Mouse (Mus musculus): ENCODE measurements around the gene Cryz. TPM values are rescaled to one million over a fixed set of nuclear protein-coding genes. Genes with fewer than 3 reads are reported as not detected.
"Not testable (repeated sequence)": the region's sequence is repeated elsewhere in the genome, so short reads cannot be mapped to it uniquely, and the experiment has no call there.

Gene Cryz
- polyA plus RNA-seq, 1 experiment from 2014 or later, result 13.6 TPM

GRCm38 (mm10) chr3:154615304-154615703, 18.8 kb downstream of the Cryz start:
- H3K36me3 ChIP-seq, result peaks cover 3% of the 10 kb centered on the region; the same call in 1 of the 2 replicates
- H3K4me3 ChIP-seq, result no peak overlapping the region
- no peak overlapping the region for H3K27ac ChIP-seq
- WGBS, result 93% methylated on average over 7 of the region's 7 CpGs
- no peaks in the 10 kb centered on the region for H3K9me3 ChIP-seq
- no peak overlapping the region for H3K4me2 ChIP-seq (replicated peaks)
- no peaks in the 10 kb centered on the region for H3K27me3 ChIP-seq (replicated peaks)
- no peaks in the 10 kb centered on the region for H3K4me1 ChIP-seq
- no peak for ATAC-seq (ENCODE audit: low FRiP score, low read depth)
- H3K9ac ChIP-seq, result no peak overlapping the region

- no peaks in the 10 kb centered on the region for H3K9me3 ChIP-seq
- ATAC-seq (ENCODE audit: low FRiP score, low read depth), result no peak
- no peak overlapping the region for H3K9ac ChIP-seq
- H3K4me1 ChIP-seq, result no peaks in the 10 kb centered on the region
- peaks cover 3% of the 10 kb centered on the region; the same call in 1 of the 2 replicates for H3K36me3 ChIP-seq
- no peak overlapping the region for H3K4me2 ChIP-seq (replicated peaks)
- no peaks in the 10 kb centered on the region for H3K27me3 ChIP-seq (replicated peaks)
- WGBS, result 90% methylated on average over 4 of the region's 4 CpGs
- H3K4me3 ChIP-seq, result no peak overlapping the region
- no peak overlapping the region for H3K27ac ChIP-seq
Measured at GRCm38 (mm10) chr3:154616106-154616505, 19.6 kb downstream of the Cryz start.

- Histone ChIP-seq H3K4me3 (no peak overlapping the region), H3K9ac (no peak overlapping the region), H3K27me3 (replicated peaks) (no peaks in the 10 kb centered on the region), H3K36me3 (no peaks in the 10 kb centered on the region), H3K4me1 (no peaks in the 10 kb centered on the region), H3K9me3 (no peaks in the 10 kb centered on the region), H3K4me2 (replicated peaks) (no peak overlapping the region), H3K27ac (no peak overlapping the region)
- 0 out of 2 replicates have a peak, but pooled peaks have one; percentile 21 for ATAC-seq (ENCODE audit: low FRiP score, low read depth)
Measured at GRCm38 (mm10) chr3:154628284-154628683, 31.8 kb downstream of the Cryz start.

- not testable (repeated sequence) for H3K4me1 ChIP-seq; H3K27ac ChIP-seq; H3K36me3 ChIP-seq; H3K4me3 ChIP-seq; H3K4me2 ChIP-seq (replicated peaks); H3K27me3 ChIP-seq (replicated peaks); H3K9ac ChIP-seq; H3K9me3 ChIP-seq; ATAC-seq (ENCODE audit: low FRiP score, low read depth)
- WGBS, result 91% methylated on average over 2 of the region's 2 CpGs
Measured at GRCm38 (mm10) chr3:154631281-154631680, 34.8 kb downstream of the Cryz start.

GRCm38 (mm10) chr3:154633091-154633490, 36.6 kb downstream of the Cryz start:
- no peaks in the 10 kb centered on the region for H3K27me3 ChIP-seq (replicated peaks)
- 78% methylated on average over 5 of the region's 5 CpGs for WGBS
- H3K9me3 ChIP-seq, result no peaks in the 10 kb centered on the region
- H3K36me3 ChIP-seq, result no peaks in the 10 kb centered on the region
- ATAC-seq (ENCODE audit: low FRiP score, low read depth), result no peak
- no peaks in the 10 kb centered on the region for H3K4me1 ChIP-seq
- H3K4me3 ChIP-seq, result no peak overlapping the region
- H3K27ac ChIP-seq, result no peak overlapping the region
- H3K4me2 ChIP-seq (replicated peaks), result no peak overlapping the region
- no peak overlapping the region for H3K9ac ChIP-seq

- no peak overlapping the region for H3K27ac ChIP-seq
- peak overlapping the region; percentile 36; the same call in 1 of the 2 replicates for H3K4me2 ChIP-seq (replicated peaks)
- H3K27me3 ChIP-seq (replicated peaks), result no peaks in the 10 kb centered on the region
- no peak overlapping the region for H3K4me3 ChIP-seq
- H3K9ac ChIP-seq, result no peak overlapping the region
- no peaks in the 10 kb centered on the region for H3K9me3 ChIP-seq
- peak; percentile 63 for ATAC-seq (ENCODE audit: low FRiP score, low read depth)
- no peaks in the 10 kb centered on the region for H3K36me3 ChIP-seq
- 63% methylated on average over 29 of the region's 29 CpGs for WGBS
- H3K4me1 ChIP-seq, result no peaks in the 10 kb centered on the region
Measured at GRCm38 (mm10) chr3:154646638-154647442, 50.3 kb downstream of the Cryz start.

- H3K4me1 ChIP-seq, result no peaks in the 10 kb centered on the region
- H3K27ac ChIP-seq, result no peak overlapping the region
- H3K27me3 ChIP-seq (replicated peaks), result no peaks in the 10 kb centered on the region
- no peaks in the 10 kb centered on the region for H3K9me3 ChIP-seq
- H3K4me2 ChIP-seq (replicated peaks), result peak overlapping the region; percentile 36; the same call in 1 of the 2 replicates
- H3K9ac ChIP-seq, result no peak overlapping the region
- 64% methylated on average over 7 of the region's 7 CpGs for WGBS
- ATAC-seq (ENCODE audit: low FRiP score, low read depth), result peak; percentile 25; the same call in 1 of the 2 replicates
- H3K4me3 ChIP-seq, result no peak overlapping the region
- no peaks in the 10 kb centered on the region for H3K36me3 ChIP-seq
Measured at GRCm38 (mm10) chr3:154647443-154647780, 50.9 kb downstream of the Cryz start.

- 76% methylated on average over 20 of the region's 20 CpGs for WGBS
- Histone ChIP-seq H3K9me3 (no peaks in the 10 kb centered on the region), H3K4me1 (0 out of 2 replicates have a peak, but pooled peaks cover 4% of the 10 kb centered on the region), H3K4me2 (replicated peaks) (no peak overlapping the region), H3K4me3 (no peak overlapping the region), H3K27ac (no peak overlapping the region), H3K9ac (no peak overlapping the region), H3K36me3 (no peaks in the 10 kb centered on the region), H3K27me3 (replicated peaks) (no peaks in the 10 kb centered on the region)
- no peak for ATAC-seq (ENCODE audit: low FRiP score, low read depth)
Measured at GRCm38 (mm10) chr3:154649411-154650285, 53.1 kb downstream of the Cryz start.

GRCm38 (mm10) chr3:154651192-154651821, 54.8 kb downstream of the Cryz start:
- ATAC-seq (ENCODE audit: low FRiP score, low read depth), result no peak
- Histone ChIP-seq H3K4me2 (replicated peaks) (no peak overlapping the region), H3K36me3 (no peaks in the 10 kb centered on the region), H3K27ac (no peak overlapping the region), H3K9ac (no peak overlapping the region), H3K4me1 (0 out of 2 replicates have a peak, but pooled peaks cover 4% of the 10 kb centered on the region), H3K27me3 (replicated peaks) (no peaks in the 10 kb centered on the region), H3K4me3 (no peak overlapping the region), H3K9me3 (no peaks in the 10 kb centered on the region)
- 89% methylated on average over 10 of the region's 10 CpGs for WGBS

- Histone ChIP-seq H3K27ac (no peak overlapping the region), H3K9me3 (no peaks in the 10 kb centered on the region), H3K36me3 (no peaks in the 10 kb centered on the region), H3K9ac (no peak overlapping the region), H3K27me3 (replicated peaks) (no peaks in the 10 kb centered on the region), H3K4me3 (no peak overlapping the region), H3K4me1 (0 out of 2 replicates have a peak, but pooled peaks cover 4% of the 10 kb centered on the region), H3K4me2 (replicated peaks) (0 out of 2 replicates have a peak overlapping the region, but pooled peaks have one; percentile 30)
- WGBS, result 46% methylated on average over 24 of the region's 24 CpGs
- ATAC-seq (ENCODE audit: low FRiP score, low read depth), result peak; percentile 82
Measured at GRCm38 (mm10) chr3:154652581-154653420, 56.3 kb downstream of the Cryz start.

- Histone ChIP-seq H3K9me3 (no peaks in the 10 kb centered on the region), H3K4me1 (0 out of 2 replicates have a peak, but pooled peaks cover 4% of the 10 kb centered on the region), H3K9ac (no peak overlapping the region), H3K27ac (no peak overlapping the region), H3K4me2 (replicated peaks) (no peak overlapping the region), H3K4me3 (no peak overlapping the region), H3K36me3 (no peaks in the 10 kb centered on the region), H3K27me3 (replicated peaks) (no peaks in the 10 kb centered on the region)
- WGBS, result 32% methylated on average over 5 of the region's 5 CpGs
- ATAC-seq (ENCODE audit: low FRiP score, low read depth), result peak; percentile 13; the same call in 1 of the 2 replicates
Measured at GRCm38 (mm10) chr3:154653454-154653853, 56.9 kb downstream of the Cryz start.

Data from neural tube, embryonic 12.5 days (tissue).